Mouse (Mus musculus): ENCODE measurements around the gene Lin7a. TPM values are rescaled to one million over a fixed set of nuclear protein-coding genes. Genes with fewer than 3 reads are reported as not detected.
A peak's percentile ranks its signal among the peaks of the same experiment; 100 is the strongest.

Gene Lin7a
- polyA plus RNA-seq (2014; fragmentation: Nextera tagmentation; extraction: Ambion mirVana) = 37.0 and 40.3 TPM in 2 replicates

DNA sequence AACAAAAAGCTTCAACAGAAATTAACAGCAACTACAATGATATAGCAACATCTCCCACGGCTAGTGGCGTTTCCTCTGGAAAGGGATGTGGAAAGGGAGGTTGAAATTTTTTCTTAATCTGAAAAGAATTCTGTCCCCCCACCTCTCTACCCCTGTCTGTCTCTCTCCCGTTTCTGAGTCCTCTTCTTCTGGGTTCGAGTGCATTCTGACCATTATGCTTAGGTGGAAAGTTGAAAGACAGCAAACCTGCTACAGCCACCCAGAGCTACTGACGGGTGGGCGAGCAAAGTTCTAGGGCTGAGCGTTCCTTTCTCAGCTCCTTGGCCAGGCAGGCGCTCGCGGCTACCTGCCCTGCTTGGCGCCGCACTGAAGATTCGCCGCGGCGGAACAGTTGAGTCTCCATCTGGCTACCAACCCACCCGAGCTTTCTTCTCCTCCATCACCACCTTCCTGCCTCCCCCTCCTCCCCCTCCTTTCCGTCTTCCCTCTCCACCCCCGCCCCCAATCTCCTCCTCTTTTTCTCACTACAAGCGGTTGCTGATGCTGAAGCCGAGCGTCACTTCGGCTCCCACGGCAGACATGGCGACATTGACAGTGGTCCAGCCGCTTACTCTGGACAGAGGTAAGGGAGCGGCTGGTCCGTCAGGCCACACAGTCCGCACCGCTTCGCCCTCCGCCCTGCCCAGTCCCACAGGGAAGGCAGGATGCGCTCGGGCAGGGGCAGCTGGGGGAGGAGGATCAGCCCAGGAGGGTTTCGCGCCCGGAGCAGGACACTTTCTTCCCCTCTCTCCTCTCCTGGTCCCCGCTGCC is at the start of gene Lin7a:
Gene Lin7a (plus strand): TSS at position 366 of the 810 bp plus-strand sequence.
- no peaks in the 10 kb centered on the region for H3K4me1 ChIP-seq (ENCODE audit: control insufficient read depth, insufficient read depth, low read length)
- peak; percentile 81 for DNase-seq
- no peaks in the 10 kb centered on the region for H3K9me3 ChIP-seq (ENCODE audit: control insufficient read depth, low read length)
- H3K27me3 ChIP-seq (ENCODE audit: control insufficient read depth, insufficient read depth, low read length) = peaks cover 3% of the 10 kb centered on the region; the same call in 1 of the 2 replicates
- peak; percentile 72 for ATAC-seq (ENCODE audit: low FRiP score, low TSS enrichment)
- no peaks in the 10 kb centered on the region for H3K36me3 ChIP-seq (ENCODE audit: control insufficient read depth, insufficient read depth, low read length)
- peak within 1 kb of the TSS; percentile 79 for H3K4me2 ChIP-seq (ENCODE audit: low read length)
- peak within 1 kb of the TSS; percentile 90 for H3K27ac ChIP-seq (replicated peaks; ENCODE audit: low read depth, low read length)
- 1% methylated on average over 38 of the region's 38 CpGs for WGBS
- peak within 1 kb of the TSS; percentile 90 for H3K9ac ChIP-seq (replicated peaks; ENCODE audit: low read length)
- peak within 1 kb of the TSS; percentile 85 for H3K4me3 ChIP-seq (replicated peaks; ENCODE audit: low read depth, low read length)

DNA sequence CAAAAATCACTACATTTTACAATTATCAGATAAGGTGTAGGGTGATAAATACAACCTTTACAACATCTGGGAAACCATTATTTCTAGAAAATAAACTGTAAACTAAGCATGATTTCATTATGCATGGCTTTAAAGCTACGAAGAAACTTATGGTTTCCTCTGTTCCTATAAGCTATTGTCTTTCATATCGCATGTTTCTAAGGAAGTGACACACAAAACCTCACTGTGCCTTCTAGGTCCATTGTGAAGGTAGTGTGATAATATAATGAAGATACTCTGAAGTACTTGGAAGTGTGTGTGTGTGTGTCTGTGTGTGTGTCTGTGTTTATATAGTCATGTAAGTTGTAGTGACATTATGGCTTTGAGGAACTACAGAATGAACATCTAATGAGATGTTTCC is 49.8 kb upstream of the Lin7a start:
- H3K27ac ChIP-seq (replicated peaks; ENCODE audit: low read depth, low read length) = no peak overlapping the region
- ATAC-seq (ENCODE audit: low FRiP score, low TSS enrichment) = no peak
- 86% methylated on average over 2 of the region's 2 CpGs for WGBS

DNA sequence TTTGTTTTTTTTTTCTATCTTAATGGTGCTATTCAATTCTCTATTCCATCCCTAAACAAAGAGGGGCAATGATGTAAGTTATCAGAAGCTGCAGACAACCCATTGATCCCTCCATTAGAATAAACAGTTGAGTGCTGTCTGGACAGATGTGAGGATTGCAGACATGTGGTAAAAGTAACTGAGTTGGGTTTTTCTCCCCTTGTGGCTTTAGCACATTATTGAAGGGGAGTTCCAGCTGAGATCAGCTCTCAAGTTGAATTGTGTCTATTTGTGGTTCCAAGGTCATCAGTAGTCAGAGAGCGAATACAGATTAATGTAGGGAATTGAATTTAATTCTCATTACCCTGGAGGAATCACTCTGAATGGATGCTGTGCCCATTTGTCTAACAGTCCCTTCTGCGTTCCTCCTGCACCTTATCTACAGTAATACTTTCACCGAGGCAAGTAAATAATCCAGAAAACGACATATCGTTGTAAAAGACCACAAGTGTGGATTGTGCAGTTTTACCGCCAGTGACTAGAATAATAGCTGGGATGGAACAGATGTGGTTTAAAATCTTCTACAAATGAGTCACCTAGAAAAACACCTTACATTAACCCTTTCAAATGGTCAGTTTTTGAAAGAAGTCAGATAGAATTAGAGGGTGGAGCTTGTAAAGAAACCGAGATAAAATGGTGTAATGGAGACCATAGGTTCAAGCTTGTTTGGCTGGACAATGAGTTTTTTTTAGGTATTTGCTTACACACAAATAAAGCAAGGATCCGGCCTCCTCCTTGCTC is 48.9 kb upstream of the Lin7a start:
- Histone ChIP-seq H3K27ac (replicated peaks; ENCODE audit: low read depth, low read length) (no peak overlapping the region), H3K36me3 (ENCODE audit: control insufficient read depth, insufficient read depth, low read length) (no peaks in the 10 kb centered on the region), H3K4me3 (replicated peaks; ENCODE audit: low read depth, low read length) (no peak overlapping the region), H3K27me3 (ENCODE audit: control insufficient read depth, insufficient read depth, low read length) (no peaks in the 10 kb centered on the region), H3K9ac (replicated peaks; ENCODE audit: low read length) (no peak overlapping the region), H3K4me1 (ENCODE audit: control insufficient read depth, insufficient read depth, low read length) (no peaks in the 10 kb centered on the region), H3K4me2 (ENCODE audit: low read length) (no peak overlapping the region), H3K9me3 (ENCODE audit: control insufficient read depth, low read length) (no peaks in the 10 kb centered on the region)
- 68% methylated on average over 8 of the region's 8 CpGs for WGBS
- no peak for ATAC-seq (ENCODE audit: low FRiP score, low TSS enrichment)
- no peak for DNase-seq

More for the DNA sequence above, 49.8 kb upstream of the Lin7a start:
- Histone ChIP-seq H3K36me3 (ENCODE audit: control insufficient read depth, insufficient read depth, low read length) (no peaks in the 10 kb centered on the region), H3K9me3 (ENCODE audit: control insufficient read depth, low read length) (no peaks in the 10 kb centered on the region), H3K4me3 (replicated peaks; ENCODE audit: low read depth, low read length) (no peak overlapping the region), H3K4me2 (ENCODE audit: low read length) (no peak overlapping the region), H3K27me3 (ENCODE audit: control insufficient read depth, insufficient read depth, low read length) (no peaks in the 10 kb centered on the region), H3K4me1 (ENCODE audit: control insufficient read depth, insufficient read depth, low read length) (no peaks in the 10 kb centered on the region), H3K9ac (replicated peaks; ENCODE audit: low read length) (no peak overlapping the region)
- no peak for DNase-seq

DNA sequence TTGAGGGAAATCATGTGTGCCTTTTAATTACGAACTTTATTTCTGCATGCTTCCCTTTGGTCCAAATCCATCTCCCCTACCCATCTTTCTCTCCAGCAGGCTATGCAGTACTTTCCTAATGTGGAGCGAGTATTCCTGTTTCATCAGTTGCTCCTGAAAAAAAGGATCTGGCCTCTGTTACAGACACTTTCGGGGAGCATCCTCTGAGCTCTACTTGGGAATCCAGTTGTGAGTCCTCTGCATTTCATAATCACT is 48.4 kb upstream of the Lin7a start:
- Histone ChIP-seq H3K4me3 (replicated peaks; ENCODE audit: low read depth, low read length) (no peak overlapping the region), H3K4me1 (ENCODE audit: control insufficient read depth, insufficient read depth, low read length) (no peaks in the 10 kb centered on the region), H3K27ac (replicated peaks; ENCODE audit: low read depth, low read length) (no peak overlapping the region), H3K9ac (replicated peaks; ENCODE audit: low read length) (no peak overlapping the region), H3K9me3 (ENCODE audit: control insufficient read depth, low read length) (no peaks in the 10 kb centered on the region), H3K27me3 (ENCODE audit: control insufficient read depth, insufficient read depth, low read length) (no peaks in the 10 kb centered on the region), H3K36me3 (ENCODE audit: control insufficient read depth, insufficient read depth, low read length) (no peaks in the 10 kb centered on the region), H3K4me2 (ENCODE audit: low read length) (no peak overlapping the region)
- DNase-seq (no peak), ATAC-seq (ENCODE audit: low FRiP score, low TSS enrichment) (no peak)
- WGBS = 93% methylated on average over 3 of the region's 3 CpGs

DNA sequence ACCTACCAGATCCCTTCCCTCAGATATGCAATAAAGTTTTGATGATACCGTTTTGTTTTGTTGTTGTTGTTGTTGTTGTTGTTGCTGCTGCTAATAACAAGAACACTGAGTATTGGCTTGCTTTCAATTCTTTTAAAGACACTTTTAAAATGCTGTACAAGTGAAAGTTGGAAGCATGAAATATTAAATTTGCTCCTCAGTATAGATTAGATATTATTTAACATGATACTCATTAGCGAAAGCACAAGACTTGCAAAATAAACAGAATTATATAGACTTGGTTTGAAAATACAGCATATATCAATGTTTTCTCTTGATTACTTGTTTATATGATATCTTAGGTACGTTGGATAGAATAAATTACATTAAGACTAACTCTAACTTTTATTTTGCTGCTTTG is 47.7 kb upstream of the Lin7a start:
- no peak overlapping the region for H3K4me2 ChIP-seq (ENCODE audit: low read length)

DNA sequence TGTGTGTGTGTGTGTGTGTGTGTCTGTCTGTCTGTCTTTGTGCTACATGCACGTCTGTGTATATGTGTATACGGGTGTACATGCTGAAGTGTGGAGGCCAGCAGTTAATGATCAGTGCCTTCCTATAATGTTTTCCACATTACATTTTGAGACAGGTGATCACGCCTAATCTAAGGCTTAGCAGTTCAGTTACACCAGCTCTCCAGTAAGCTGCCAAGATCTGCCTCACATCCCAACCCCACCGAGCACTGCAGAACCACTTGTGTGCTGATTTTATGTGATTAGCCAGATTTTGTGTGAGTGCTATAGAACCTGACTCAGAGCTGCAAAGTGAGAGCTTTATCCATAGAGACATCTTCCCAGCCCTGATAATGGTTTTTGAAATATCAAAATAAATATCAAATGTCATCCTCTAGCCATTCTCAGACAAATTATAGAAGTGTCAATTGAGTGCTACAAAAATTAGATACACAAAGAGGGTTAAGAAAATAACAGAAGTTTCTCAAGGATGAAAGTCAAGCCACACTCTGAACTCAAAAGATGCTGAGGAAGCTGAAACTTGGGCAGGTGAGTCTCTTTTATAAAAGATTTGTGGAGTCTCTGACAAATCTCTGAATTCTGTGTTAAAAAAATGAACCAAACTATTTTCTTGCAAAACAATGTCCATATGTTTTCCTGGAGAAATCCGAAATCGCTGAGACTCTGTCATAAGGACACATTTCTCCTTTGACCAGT is 46.7 kb upstream of the Lin7a start:
- Histone ChIP-seq H3K27ac (replicated peaks; ENCODE audit: low read depth, low read length) (no peak overlapping the region), H3K4me1 (ENCODE audit: control insufficient read depth, insufficient read depth, low read length) (no peaks in the 10 kb centered on the region), H3K9me3 (ENCODE audit: control insufficient read depth, low read length) (no peaks in the 10 kb centered on the region), H3K36me3 (ENCODE audit: control insufficient read depth, insufficient read depth, low read length) (no peaks in the 10 kb centered on the region), H3K4me3 (replicated peaks; ENCODE audit: low read depth, low read length) (no peak overlapping the region), H3K27me3 (ENCODE audit: control insufficient read depth, insufficient read depth, low read length) (no peaks in the 10 kb centered on the region), H3K9ac (replicated peaks; ENCODE audit: low read length) (no peak overlapping the region), H3K4me2 (ENCODE audit: low read length) (no peak overlapping the region)
- ATAC-seq (ENCODE audit: low FRiP score, low TSS enrichment) = no peak
- no peak for DNase-seq
- 92% methylated on average over 6 of the region's 6 CpGs for WGBS

More for the DNA sequence above, 47.7 kb upstream of the Lin7a start:
- no peak overlapping the region for H3K27ac ChIP-seq (replicated peaks; ENCODE audit: low read depth, low read length)
- H3K36me3 ChIP-seq (ENCODE audit: control insufficient read depth, insufficient read depth, low read length) = no peaks in the 10 kb centered on the region
- H3K4me3 ChIP-seq (replicated peaks; ENCODE audit: low read depth, low read length) = no peak overlapping the region
- no peaks in the 10 kb centered on the region for H3K9me3 ChIP-seq (ENCODE audit: control insufficient read depth, low read length)
- no peaks in the 10 kb centered on the region for H3K27me3 ChIP-seq (ENCODE audit: control insufficient read depth, insufficient read depth, low read length)
- no peaks in the 10 kb centered on the region for H3K4me1 ChIP-seq (ENCODE audit: control insufficient read depth, insufficient read depth, low read length)
- DNase-seq = no peak
- no peak for ATAC-seq (ENCODE audit: low FRiP score, low TSS enrichment)
- 92% methylated on average over 3 of the region's 3 CpGs for WGBS
- no peak overlapping the region for H3K9ac ChIP-seq (replicated peaks; ENCODE audit: low read length)

DNA sequence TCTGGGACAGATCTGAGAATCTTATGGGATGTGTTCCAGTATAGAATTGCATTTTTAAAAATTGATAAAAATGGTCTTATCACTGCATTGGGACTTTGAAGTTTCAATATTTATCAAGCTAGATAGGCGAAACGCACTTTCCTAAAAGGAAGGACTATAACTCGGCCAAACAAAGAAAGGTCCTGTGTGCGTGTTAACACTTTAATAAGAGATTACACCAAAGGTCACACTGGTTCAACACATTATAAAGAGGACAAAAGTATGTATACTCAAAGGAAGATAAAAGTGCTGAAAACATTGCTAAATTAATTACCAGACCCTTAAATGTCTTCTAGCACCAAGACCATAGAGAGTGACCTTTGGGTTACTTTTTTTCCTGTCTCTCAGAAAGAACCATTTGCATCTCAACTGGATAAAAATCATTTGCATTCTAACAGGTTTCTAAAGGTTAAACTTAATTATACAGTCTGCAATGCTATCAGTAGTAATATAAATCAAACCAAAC is 46.1 kb upstream of the Lin7a start:
- no peak overlapping the region for H3K4me2 ChIP-seq (ENCODE audit: low read length)
- H3K27ac ChIP-seq (replicated peaks; ENCODE audit: low read depth, low read length) = no peak overlapping the region
- H3K9ac ChIP-seq (replicated peaks; ENCODE audit: low read length) = no peak overlapping the region
- H3K4me3 ChIP-seq (replicated peaks; ENCODE audit: low read depth, low read length) = no peak overlapping the region
- no peaks in the 10 kb centered on the region for H3K27me3 ChIP-seq (ENCODE audit: control insufficient read depth, insufficient read depth, low read length)
- no peaks in the 10 kb centered on the region for H3K9me3 ChIP-seq (ENCODE audit: control insufficient read depth, low read length)
- no peak for ATAC-seq (ENCODE audit: low FRiP score, low TSS enrichment)
- H3K36me3 ChIP-seq (ENCODE audit: control insufficient read depth, insufficient read depth, low read length) = no peaks in the 10 kb centered on the region
- DNase-seq = no peak
- H3K4me1 ChIP-seq (ENCODE audit: control insufficient read depth, insufficient read depth, low read length) = no peaks in the 10 kb centered on the region
- 61% methylated on average over 4 of the region's 4 CpGs for WGBS

DNA sequence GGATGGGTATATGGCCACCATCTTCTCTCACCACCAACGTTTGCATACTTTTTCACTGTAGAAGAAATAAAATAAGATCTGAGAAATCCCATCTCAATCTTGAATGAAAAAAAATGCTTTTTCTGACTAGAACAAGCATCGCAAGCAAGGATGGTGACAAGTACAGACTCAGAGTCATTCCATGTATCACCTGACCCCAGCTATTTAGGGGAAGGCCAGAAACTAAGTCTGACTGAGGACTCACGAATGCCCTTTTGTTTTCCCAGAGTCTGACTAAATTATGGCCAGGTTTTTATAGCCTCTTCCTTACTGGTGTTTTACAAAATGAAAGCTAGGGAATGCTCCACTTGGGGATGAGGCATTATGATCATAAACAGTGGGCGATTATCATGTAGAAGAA is 45.6 kb upstream of the Lin7a start:
- Histone ChIP-seq H3K4me3 (replicated peaks; ENCODE audit: low read depth, low read length) (no peak overlapping the region), H3K36me3 (ENCODE audit: control insufficient read depth, insufficient read depth, low read length) (no peaks in the 10 kb centered on the region), H3K9ac (replicated peaks; ENCODE audit: low read length) (no peak overlapping the region), H3K27ac (replicated peaks; ENCODE audit: low read depth, low read length) (no peak overlapping the region), H3K4me1 (ENCODE audit: control insufficient read depth, insufficient read depth, low read length) (no peaks in the 10 kb centered on the region), H3K9me3 (ENCODE audit: control insufficient read depth, low read length) (no peaks in the 10 kb centered on the region), H3K4me2 (ENCODE audit: low read length) (no peak overlapping the region), H3K27me3 (ENCODE audit: control insufficient read depth, insufficient read depth, low read length) (no peaks in the 10 kb centered on the region)
- no peak for ATAC-seq (ENCODE audit: low FRiP score, low TSS enrichment)
- DNase-seq = no peak
- WGBS = 90% methylated on average over 4 of the region's 4 CpGs
